Mouse (Mus musculus): ENCODE measurements around the gene Rhno1.

Rhno1 gene

GRCm38 (mm10) chr6:128363007-128363825 is 505 bp upstream of the Rhno1 start:
- DNase-seq (ENCODE audit: low spot score in 2 of 2), result no peak

DNA sequence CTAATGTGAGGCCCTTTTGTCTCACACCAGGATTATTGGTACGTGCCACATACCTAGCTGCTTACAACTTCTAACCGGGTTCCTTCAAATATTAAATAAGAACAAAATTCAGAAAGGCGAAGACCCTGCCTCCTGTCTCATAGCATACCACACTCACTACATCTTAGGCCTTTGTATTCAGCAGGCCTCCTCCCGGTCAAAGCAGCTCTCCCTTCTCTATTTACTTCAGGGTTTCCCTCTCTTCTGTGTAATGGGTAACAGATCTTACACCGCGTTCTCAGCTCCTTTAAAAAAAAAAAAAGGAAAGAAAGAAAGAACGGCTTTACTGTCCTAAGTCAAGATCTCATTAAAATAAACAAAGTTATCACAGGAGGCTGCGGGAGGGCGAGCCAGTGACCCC is 810 bp downstream of the Rhno1 start:
- DNase-seq (ENCODE audit: low spot score in 2 of 2), result no peak

- peak in 1 of 2 experiments; percentile 29 for DNase-seq (ENCODE audit: low spot score in 2 of 2)
Measured at GRCm38 (mm10) chr6:128358999-128359398, 3.7 kb downstream of the Rhno1 start.

GRCm38 (mm10) chr6:128355726-128356416 is 6.8 kb downstream of the Rhno1 start, which contains the start of gene Tulp3:
Gene Tulp3 (minus strand): TSS chr6:128355851.
- DNase-seq (ENCODE audit: low spot score in 2 of 2), result peak; percentile 95

DNA sequence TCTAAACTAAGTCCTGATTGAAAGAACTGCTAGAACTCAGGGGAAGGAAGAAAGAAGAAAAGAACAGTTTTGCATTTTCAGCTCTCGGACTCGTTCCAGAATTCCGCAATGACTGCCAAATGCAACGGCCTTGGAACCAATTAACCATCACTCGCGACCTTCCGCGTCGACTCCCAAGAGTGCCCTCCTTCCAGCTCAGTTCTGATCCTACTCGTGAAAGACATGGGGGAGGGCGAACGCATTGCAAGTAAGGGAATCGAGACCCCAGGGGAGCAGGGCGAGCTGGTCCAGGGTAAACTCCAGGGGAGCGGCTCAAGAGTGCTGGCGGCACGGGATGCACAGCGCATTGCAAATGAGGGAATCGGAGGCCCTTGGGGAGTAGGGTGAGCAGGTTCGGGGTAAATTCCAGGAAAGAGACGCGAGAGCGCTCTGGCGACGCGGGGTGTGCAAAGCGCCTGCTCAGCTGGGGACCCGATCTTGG is 7.5 kb downstream of the Rhno1 start:
- DNase-seq (ENCODE audit: low spot score in 2 of 2), result peak; percentile 24 to 39

DNA sequence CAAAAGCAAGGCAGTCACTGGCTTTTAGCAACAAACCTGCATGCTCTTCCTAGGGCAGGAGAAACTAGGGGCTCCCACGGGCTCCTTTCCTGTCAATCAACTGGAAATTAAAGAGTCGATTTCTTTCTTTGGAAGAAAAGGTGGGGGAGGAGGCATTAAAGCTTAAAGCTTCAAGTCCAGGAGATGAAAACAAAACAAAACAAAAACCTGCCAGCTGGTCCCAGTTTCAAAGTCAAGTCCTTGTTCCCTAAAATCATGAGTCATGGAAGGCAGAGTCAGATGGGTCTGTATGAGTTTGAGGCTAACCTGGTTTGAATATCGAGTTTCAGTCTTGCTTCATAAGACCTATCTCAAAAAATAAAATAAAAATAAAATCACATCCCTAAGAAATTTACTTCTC is 8.6 kb downstream of the Rhno1 start:
- DNase-seq (ENCODE audit: low spot score in 2 of 2), result no peak

GRCm38 (mm10) chr6:128349711-128350110 is 13.0 kb downstream of the Rhno1 start:
- no peak for DNase-seq (ENCODE audit: low spot score in 2 of 2)

DNA sequence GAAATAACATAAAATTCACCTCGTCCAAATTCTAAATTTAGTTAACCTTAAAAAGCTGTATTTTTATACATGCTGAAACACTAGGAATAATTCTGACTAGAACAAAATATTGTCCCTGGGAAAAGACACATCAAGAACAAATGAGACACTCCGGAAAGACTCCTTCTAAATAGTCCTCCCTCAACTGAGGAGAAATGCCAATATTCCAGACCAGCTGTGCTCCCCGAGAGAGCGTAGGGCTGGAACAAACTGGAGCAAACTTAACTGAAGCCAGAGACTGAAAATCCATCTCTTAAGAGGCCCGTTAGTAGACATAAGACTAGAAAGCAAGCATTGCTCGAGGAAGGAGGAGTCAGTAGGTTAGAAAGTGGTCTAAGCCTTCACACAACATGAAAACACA is 15.9 kb downstream of the Rhno1 start:
- DNase-seq (ENCODE audit: low spot score in 2 of 2), result peak in 1 of 2 experiments; percentile 30

- DNase-seq (ENCODE audit: low spot score in 2 of 2), result no peak
Measured at GRCm38 (mm10) chr6:128345623-128346022, 17.1 kb downstream of the Rhno1 start.

DNA sequence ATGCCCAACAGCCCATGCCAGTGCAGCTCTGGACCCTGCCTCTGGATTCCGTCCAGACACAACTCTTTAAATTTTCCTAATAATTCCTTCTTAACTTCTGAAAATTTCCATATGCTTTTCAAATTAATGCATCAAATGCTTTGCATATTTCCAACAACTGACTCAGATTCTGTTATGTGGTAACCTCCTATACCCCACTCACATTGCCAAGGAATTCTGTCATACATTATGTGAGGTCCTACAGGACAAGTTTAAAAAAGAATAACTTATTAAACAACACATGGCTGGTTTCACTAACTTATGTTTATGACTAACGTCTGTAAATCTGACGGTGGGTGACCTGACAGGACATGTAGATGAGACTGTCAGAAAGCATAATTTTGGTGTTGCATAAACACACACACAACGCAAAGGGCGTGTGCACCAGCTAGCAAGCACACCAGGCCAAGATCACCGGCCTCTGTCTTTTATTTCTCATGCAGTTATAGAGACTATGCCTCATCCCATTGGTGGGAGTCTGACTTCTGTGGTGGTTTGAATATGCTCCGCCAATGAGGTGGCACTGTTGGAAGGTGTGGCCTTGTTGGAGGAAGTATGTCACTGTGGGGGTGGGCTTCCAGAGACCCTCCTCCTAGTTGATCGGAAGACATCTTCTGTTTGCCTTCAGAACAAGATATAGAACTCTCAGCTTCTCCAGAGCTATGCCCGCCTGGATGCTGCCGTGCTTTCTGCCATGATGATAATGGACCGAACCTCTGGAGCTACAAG is 20.6 kb downstream of the Rhno1 start:
- no peak for DNase-seq (ENCODE audit: low spot score in 2 of 2)

DNA sequence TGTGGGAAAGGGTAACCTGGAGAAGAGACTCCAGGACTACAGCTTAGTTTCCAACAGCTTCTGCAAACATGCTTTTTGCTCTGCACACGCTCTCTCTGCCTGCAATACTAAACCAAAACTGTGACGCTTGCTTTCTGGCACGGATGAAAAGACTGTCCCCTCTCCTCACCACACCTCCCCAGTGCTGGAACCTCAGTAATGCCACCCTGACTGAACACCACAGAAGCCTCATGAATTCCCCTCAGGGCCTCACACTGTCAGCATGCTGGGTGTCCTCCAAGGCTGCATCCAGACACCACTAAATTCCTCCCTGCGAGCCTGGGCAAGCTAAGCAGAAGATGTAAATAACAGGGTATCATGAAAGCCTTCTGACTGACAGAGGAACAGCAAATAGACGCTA is 23.8 kb downstream of the Rhno1 start:
- DNase-seq (ENCODE audit: low spot score in 2 of 2), result no peak

DNA sequence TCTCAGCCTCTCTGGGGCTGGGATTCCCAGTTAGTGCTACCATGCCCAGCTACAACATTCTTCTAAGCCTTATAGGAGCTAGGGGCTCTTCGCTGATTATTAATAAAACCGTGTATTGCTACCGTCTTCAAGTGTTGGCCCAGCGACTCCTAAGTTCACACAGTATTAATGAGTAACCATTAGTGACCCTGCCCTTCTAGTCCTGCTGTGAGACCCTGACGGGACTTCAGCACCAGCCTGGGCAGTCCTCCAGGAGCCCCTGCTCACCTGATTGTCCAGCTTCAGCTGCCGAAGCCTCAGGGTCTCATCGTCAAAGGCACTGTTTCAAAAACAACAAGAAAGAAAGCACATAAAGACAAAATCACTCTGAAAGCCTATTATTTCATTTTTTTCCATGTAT is 25.2 kb downstream of the Rhno1 start:
- no peak for DNase-seq (ENCODE audit: low spot score in 2 of 2)

DNA sequence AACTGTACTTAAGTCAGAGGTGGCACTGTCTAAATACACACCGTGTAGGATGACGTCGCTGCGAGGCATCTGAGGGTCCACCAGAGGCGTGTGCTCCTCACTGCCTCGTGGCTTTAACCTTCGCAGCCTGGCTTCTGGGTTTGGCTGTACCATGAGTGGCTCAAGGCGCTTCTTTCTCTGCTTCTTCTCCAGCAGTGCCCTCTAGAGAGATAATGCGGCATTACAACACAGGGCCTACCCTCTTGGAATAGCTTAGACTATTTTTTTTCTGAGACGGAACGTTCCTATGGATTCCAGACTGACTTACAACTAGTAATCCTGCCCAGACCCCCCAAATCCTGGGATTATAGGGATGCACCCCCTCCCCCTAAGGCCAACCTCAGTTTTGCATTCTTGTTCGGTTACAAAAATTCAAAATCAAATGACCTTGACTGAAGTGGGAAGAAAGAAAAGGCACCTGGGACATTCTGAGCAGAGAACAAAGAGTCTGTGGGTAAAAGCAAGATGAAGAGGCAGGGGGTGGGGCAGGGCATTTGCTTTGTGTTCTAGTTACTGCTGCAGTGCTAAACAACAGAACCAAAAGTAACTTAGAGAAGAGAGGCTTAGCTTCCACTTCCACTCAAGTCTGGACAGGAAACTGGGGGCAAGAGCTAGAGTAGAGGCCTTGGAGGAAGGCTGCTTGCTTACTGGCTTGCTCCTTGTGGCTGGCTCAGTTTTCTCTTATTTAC is 28.1 kb downstream of the Rhno1 start:
- peak; percentile 31 for DNase-seq (ENCODE audit: low spot score in 2 of 2)

- DNase-seq (ENCODE audit: low spot score in 2 of 2), result peak in 1 of 2 experiments; percentile 53
Measured at GRCm38 (mm10) chr6:128318317-128318716, 44.4 kb downstream of the Rhno1 start.

DNA sequence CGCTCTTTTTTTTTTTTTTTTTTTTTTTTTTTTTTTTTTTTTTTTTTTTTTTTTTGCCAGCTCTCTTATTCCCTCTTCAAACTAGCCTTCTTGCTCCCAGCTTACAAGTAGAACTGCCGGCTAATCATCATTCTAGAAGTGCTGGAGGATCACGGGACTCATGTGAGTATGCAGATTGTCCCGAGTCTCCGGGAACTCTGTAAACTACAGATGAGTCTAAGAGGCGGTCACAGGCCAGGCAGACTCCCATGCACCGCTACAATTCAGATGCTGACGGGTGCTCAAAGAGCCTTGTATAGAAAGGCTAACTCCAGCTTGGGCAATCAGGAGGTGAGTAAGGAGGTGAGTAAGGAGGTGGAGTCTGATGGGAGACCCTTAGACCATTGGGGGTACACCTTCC is 47.1 kb downstream of the Rhno1 start:
- no peak for DNase-seq (ENCODE audit: low spot score in 2 of 2)

DNA sequence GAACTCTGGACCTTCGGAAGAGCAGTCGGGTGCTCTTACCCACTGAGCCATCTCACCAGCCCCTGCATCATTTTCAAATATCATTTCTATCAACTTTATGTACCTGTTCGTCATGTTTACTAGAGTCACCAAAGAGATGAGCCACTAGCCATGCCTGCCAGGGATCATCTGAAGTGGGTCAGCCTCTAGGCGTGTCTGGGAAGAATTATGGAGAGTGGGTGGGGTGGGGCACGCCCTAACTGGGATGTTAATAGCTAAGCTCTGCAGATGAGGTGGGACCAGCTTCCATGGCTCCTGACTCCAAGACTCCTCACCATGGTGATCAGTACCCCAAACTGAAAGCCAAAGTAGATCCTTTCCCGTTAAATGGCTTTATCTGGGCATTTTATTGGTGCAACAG is 47.9 kb downstream of the Rhno1 start:
- no peak for DNase-seq (ENCODE audit: low spot score in 2 of 2)

DNA sequence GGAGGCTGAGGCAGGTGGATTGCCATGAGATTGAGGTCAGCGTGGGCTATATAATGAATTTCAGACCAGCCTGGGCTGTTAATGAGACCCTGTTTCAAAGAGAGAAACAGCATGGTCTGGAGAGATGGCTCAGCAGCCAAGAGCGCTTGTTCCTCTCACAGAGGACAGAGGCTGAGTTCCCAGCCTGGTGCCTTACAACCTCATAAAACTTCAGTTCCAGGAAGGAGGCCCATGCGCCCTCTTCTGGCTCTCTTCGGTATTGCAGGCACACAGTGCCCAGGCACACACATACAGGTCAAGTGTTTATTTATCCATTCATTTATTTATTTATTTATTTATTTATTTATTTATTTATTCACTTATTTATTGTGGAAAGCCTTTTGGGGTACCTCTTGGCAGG is 54.4 kb downstream of the Rhno1 start:
- DNase-seq (ENCODE audit: low spot score in 2 of 2), result peak in 1 of 2 experiments; percentile 33
